8 mouse cellular contexts compared by ENCODE assay signal in genomic region chr8:69395050-69395789, GRCm38 (mm10). TPM values are rescaled to one million over a fixed set of nuclear protein-coding genes. Genes with fewer than 3 reads are reported as not detected.
DNase-seq lines count a peak whose midpoint lies in the region; ATAC-seq and TF ChIP-seq lines count a peak whose summit lies in the region.

No protein-coding gene starts in this region.

- 0 out of 2 replicates have a peak, but pooled peaks cover 4% of the 10 kb centered on the region for H3K36me3 ChIP-seq in hindbrain, embryonic 11.5 days (ENCODE audit: control insufficient read depth, insufficient read depth, low read length)
- no peaks in the 10 kb centered on the region; the same call in 1 of the 2 replicates for H3K36me3 ChIP-seq in lung, embryonic 16.5 days (ENCODE audit: control insufficient read depth, insufficient read depth, low read length)
- no peaks in the 10 kb centered on the region for H3K36me3 ChIP-seq in thymus, adult 2 months (ENCODE audit: control insufficient read depth, insufficient read depth, low read length)

- H3K4me2 ChIP-seq in hindbrain, embryonic 11.5 days (replicated peaks; ENCODE audit: low read depth, low read length): peak overlapping the region; percentile 48
- peak overlapping the region; percentile 63 for H3K4me2 ChIP-seq in lung, embryonic 16.5 days (ENCODE audit: low read depth, low read length)

- peaks cover 8% of the 10 kb centered on the region for H3K9me3 ChIP-seq in hindbrain, embryonic 11.5 days (ENCODE audit: control insufficient read depth, low read length)
- 0 out of 2 replicates have a peak, but pooled peaks cover 8% of the 10 kb centered on the region for H3K9me3 ChIP-seq in lung, embryonic 16.5 days (ENCODE audit: control insufficient read depth, low read length)

- peak overlapping the region; percentile 91 for H3K9ac ChIP-seq in hindbrain, embryonic 11.5 days (ENCODE audit: low read depth, low read length)
- peak overlapping the region; percentile 84 for H3K9ac ChIP-seq in lung, embryonic 16.5 days (ENCODE audit: low read length)

- WGBS in hindbrain, embryonic 11.5 days: 3% methylated on average over 26 of the region's 26 CpGs
- under 1% methylated on average over 26 of the region's 26 CpGs for WGBS in lung, embryonic 16.5 days
- 1% methylated on average over 26 of the region's 26 CpGs for WGBS in thymus, adult 2 months

- TF ChIP-seq POLR2A in thymus, adult 2 months (IDR thresholded peaks at IDR 0.05; ENCODE audit: control insufficient read depth, extremely low read depth, insufficient read depth, low read length, poor library complexity): peak; percentile 40; the same call in 1 of the 2 replicates

- H3K4me1 ChIP-seq in hindbrain, embryonic 11.5 days (replicated peaks; ENCODE audit: control insufficient read depth, insufficient read depth, low read length): no peaks in the 10 kb centered on the region
- peaks cover 9% of the 10 kb centered on the region for H3K4me1 ChIP-seq in lung, embryonic 16.5 days (replicated peaks; ENCODE audit: control insufficient read depth, insufficient read depth, low read length)
- peaks cover 9% of the 10 kb centered on the region for H3K4me1 ChIP-seq in thymus, adult 2 months (replicated peaks; ENCODE audit: control insufficient read depth, insufficient read depth, low read length)

- H3K4me3 ChIP-seq in hindbrain, embryonic 11.5 days (ENCODE audit: low read depth, low read length): peak overlapping the region; percentile 73
- peak overlapping the region; percentile 69 for H3K4me3 ChIP-seq in lung, embryonic 16.5 days (ENCODE audit: low read length)
- H3K4me3 ChIP-seq in thymus, adult 2 months (ENCODE audit: control insufficient read depth, insufficient read depth, low read length): peak overlapping the region; percentile 75

- H3K27me3 ChIP-seq in hindbrain, embryonic 11.5 days (ENCODE audit: control insufficient read depth, insufficient read depth, low read length): no peaks in the 10 kb centered on the region
- H3K27me3 ChIP-seq in lung, embryonic 16.5 days (ENCODE audit: control insufficient read depth, insufficient read depth, low read depth, low read length): no peaks in the 10 kb centered on the region
- H3K27me3 ChIP-seq in thymus, adult 2 months (ENCODE audit: control insufficient read depth, insufficient read depth, low read length): no peaks in the 10 kb centered on the region

- 0 out of 2 replicates have a peak, but pooled peaks have one; percentile 56 for TF ChIP-seq CTCF in thymus, adult 2 months (IDR thresholded peaks at IDR 0.05; ENCODE audit: borderline replicate concordance, control insufficient read depth, extremely low read depth, insufficient read depth, low read length, poor library complexity)

- peak overlapping the region; percentile 94 for H3K27ac ChIP-seq in hindbrain, embryonic 11.5 days (ENCODE audit: low read depth, low read length)
- peak overlapping the region; percentile 96 for H3K27ac ChIP-seq in lung, embryonic 16.5 days (ENCODE audit: low read length)
- no peak overlapping the region for H3K27ac ChIP-seq in thymus, adult 2 months (ENCODE audit: control insufficient read depth, insufficient read depth, low read length)

- peak; percentile 94 for DNase-seq in NIH3T3 (ENCODE audit: low read depth)
- peak; percentile 97 for DNase-seq in cerebellum, adult 9-10 months
- peak; percentile 85 to 87 for DNase-seq in frontal cortex, postnatal 10 days (ENCODE audit: low spot score in 2 of 2)
- peak; percentile 91 for DNase-seq in hindbrain, embryonic 11.5 days (ENCODE audit: low spot score)
- DNase-seq in layer of hippocampus, adult 9-11 months: peak; percentile 96
- peak; percentile 87 for DNase-seq in ovary, adult 18-20 months (ENCODE audit: low spot score)
- peak; percentile 86 for DNase-seq in thymus, adult 2 months

- ATAC-seq in hindbrain, embryonic 11.5 days (ENCODE audit: low FRiP score): peak; percentile 99
- ATAC-seq in lung, embryonic 16.5 days (ENCODE audit: low read depth): peak; percentile 98

RNA-seq across cellular contexts. Expression of gene Gm9495, which starts 58.1 kb away (rescaled TPM):
- not detected in 2 replicates for polyA plus RNA-seq in hindbrain, embryonic 11.5 days (2014; fragmentation: Nextera tagmentation; extraction: Ambion mirVana)
- polyA plus RNA-seq in lung, embryonic 16.5 days (2015; fragmentation: Nextera tagmentation; extraction: Ambion mirVana): not detected in 2 replicates
- polyA plus RNA-seq in thymus, adult 2 months (2012; rRNA removed): not detected in 2 replicates
